Mouse (Mus musculus): ENCODE measurements around the gene Gm20835. TPM values are rescaled to one million over a fixed set of nuclear protein-coding genes. Genes with fewer than 3 reads are reported as not detected.
"Not testable (repeated sequence)": the region's sequence is repeated elsewhere in the genome, so short reads cannot be mapped to it uniquely, and the experiment has no call there.

The Gm20835 gene
- not detected in 2 replicates for polyA plus RNA-seq (2011; ENCODE audit: insufficient read depth, insufficient read length, low read depth, missing spikeins)

GRCm38 (mm10) chrY:36735190-36735589 is at the start of gene Gm20835:
Gene Gm20835, minus strand, starts transcription at chrY:36735290.
- H3K27ac ChIP-seq (ENCODE audit: insufficient read depth, low read length); H3K4me1 ChIP-seq (ENCODE audit: control insufficient read depth, insufficient read depth, low read length); H3K27me3 ChIP-seq (ENCODE audit: control insufficient read depth, insufficient read depth, low read length, poor library complexity, severe bottlenecking); H3K4me3 ChIP-seq (ENCODE audit: low read depth, low read length); H3K9ac ChIP-seq (ENCODE audit: low read depth, poor library complexity, severe bottlenecking); H3K9me3 ChIP-seq (replicated peaks; ENCODE audit: control insufficient read depth, insufficient read depth, low read length, poor library complexity, severe bottlenecking); H3K36me3 ChIP-seq (ENCODE audit: control insufficient read depth, insufficient read depth, low read length, poor library complexity, severe bottlenecking): not testable (repeated sequence)

Data from ES-Bruce4 (cell line).